In the genomic region with DNA sequence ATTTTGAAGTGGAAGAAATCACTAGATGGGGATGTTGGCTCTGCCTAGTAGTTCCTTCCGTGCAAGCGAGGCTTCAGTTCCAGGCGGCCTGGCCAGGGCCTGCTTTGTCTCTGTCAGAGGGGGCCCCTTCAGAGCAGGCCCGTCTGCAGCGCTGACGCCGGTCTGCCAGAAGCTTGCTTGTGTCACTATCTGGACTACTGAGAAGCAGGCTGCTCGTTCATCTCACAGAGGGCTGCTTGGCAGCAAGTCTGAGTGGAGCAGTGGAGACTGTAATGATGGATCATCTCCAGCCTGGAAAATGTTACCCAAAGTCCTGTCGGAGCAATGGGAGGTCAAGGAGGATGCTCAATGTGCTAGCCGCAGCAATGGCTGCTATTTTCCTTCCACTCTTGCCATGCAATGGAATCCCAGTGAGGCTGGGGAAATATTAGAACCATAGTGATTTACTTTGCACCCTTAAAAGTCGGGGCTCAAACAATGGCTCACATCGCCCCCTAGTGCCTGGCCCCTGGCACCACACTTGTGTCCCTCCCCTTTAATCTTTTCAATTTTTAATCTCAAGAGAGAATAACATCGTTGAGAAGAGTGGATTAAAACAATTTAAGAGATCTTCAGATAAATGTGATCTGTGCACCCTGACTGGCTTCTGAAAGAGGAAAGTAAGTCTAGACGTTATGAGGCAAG, we compare ENCODE assay signal across 9 mouse cellular contexts. TPM values are rescaled to one million over a fixed set of nuclear protein-coding genes. Genes with fewer than 3 reads are reported as not detected.
DNase-seq lines count a peak whose midpoint lies in the region; ATAC-seq and TF ChIP-seq lines count a peak whose summit lies in the region.
"Had no signal": no experiment of that assay in that cellular context is flagged by ENCODE, and none has a peak within 500 bp of the region (broad histone marks: within the 10 kb centered on the region; RNA-seq: fewer than 3 reads in every experiment).

No protein-coding gene starts in this region.

- no peak for TF ChIP-seq POLR2A in thymus, adult 2 months (IDR thresholded peaks at IDR 0.05; ENCODE audit: control insufficient read depth, extremely low read depth, insufficient read depth, low read length, poor library complexity)

- no peaks in the 10 kb centered on the region for H3K27me3 ChIP-seq in thymus, adult 2 months (ENCODE audit: control insufficient read depth, insufficient read depth, low read length)
- no peaks in the 10 kb centered on the region for H3K27me3 ChIP-seq in heart, embryonic 15.5 days
- H3K27me3 ChIP-seq in liver, postnatal 0 days (ENCODE audit: insufficient read depth, low read length) = no peaks in the 10 kb centered on the region
- H3K27me3 ChIP-seq in stomach, embryonic 15.5 days (replicated peaks) = no peaks in the 10 kb centered on the region

- no peak overlapping the region for H3K9ac ChIP-seq in heart, embryonic 15.5 days
- no peak overlapping the region for H3K9ac ChIP-seq in liver, postnatal 0 days (replicated peaks)
- H3K9ac ChIP-seq in stomach, embryonic 15.5 days = no peak overlapping the region

- no peaks in the 10 kb centered on the region for H3K4me1 ChIP-seq in thymus, adult 2 months (replicated peaks; ENCODE audit: control insufficient read depth, insufficient read depth, low read length)
- peaks cover 16% of the 10 kb centered on the region for H3K4me1 ChIP-seq in heart, embryonic 15.5 days (replicated peaks)
- no peaks in the 10 kb centered on the region for H3K4me1 ChIP-seq in liver, postnatal 0 days (ENCODE audit: insufficient read depth)
- H3K4me1 ChIP-seq in stomach, embryonic 15.5 days = 0 out of 2 replicates have a peak, but pooled peaks cover 6% of the 10 kb centered on the region

- WGBS in thymus, adult 2 months = 63% methylated on average over 14 of the region's 14 CpGs
- WGBS in heart, embryonic 15.5 days = 32% methylated on average over 14 of the region's 14 CpGs
- 61% methylated on average over 14 of the region's 14 CpGs for WGBS in liver, postnatal 0 days (ENCODE audit: insufficient replicate concordance)
- WGBS in stomach, embryonic 15.5 days = 37% methylated on average over 14 of the region's 14 CpGs

- no peak for TF ChIP-seq EP300 in liver, postnatal 0 days (IDR thresholded peaks at IDR 0.05; ENCODE audit: low read depth)

- H3K36me3 ChIP-seq in thymus, adult 2 months (ENCODE audit: control insufficient read depth, insufficient read depth, low read length) = no peaks in the 10 kb centered on the region
- no peaks in the 10 kb centered on the region for H3K36me3 ChIP-seq in heart, embryonic 15.5 days
- no peaks in the 10 kb centered on the region for H3K36me3 ChIP-seq in liver, postnatal 0 days (replicated peaks; ENCODE audit: insufficient read depth, low read length)
- H3K36me3 ChIP-seq in stomach, embryonic 15.5 days = no peaks in the 10 kb centered on the region

- H3K9me3 ChIP-seq in heart, embryonic 15.5 days (replicated peaks) = no peaks in the 10 kb centered on the region
- H3K9me3 ChIP-seq in liver, postnatal 0 days (ENCODE audit: low read length) = no peaks in the 10 kb centered on the region
- H3K9me3 ChIP-seq in stomach, embryonic 15.5 days = no peaks in the 10 kb centered on the region

- peak; percentile 14 to 56 for DNase-seq in adrenal gland, adult (ENCODE audit: inconsistent age in 2 of 2, low spot score in 1 of 2)
- no peak for DNase-seq in adrenal gland, postnatal 4 days (ENCODE audit: low spot score in 2 of 2)
- peak; percentile 35 for DNase-seq in thymus, adult 2 months
- DNase-seq in thymus, adult 18-20 months = no peak
- DNase-seq in liver, postnatal 0 days = peak; percentile 55
- no peak for DNase-seq in frontal cortex, postnatal 36 days (ENCODE audit: low spot score in 2 of 2)

- TF ChIP-seq CTCF in thymus, adult 2 months (IDR thresholded peaks at IDR 0.05; ENCODE audit: borderline replicate concordance, control insufficient read depth, extremely low read depth, insufficient read depth, low read length, poor library complexity) = peak; percentile 56; the same call in 1 of the 2 replicates
- peak; percentile 66 for TF ChIP-seq CTCF in liver, postnatal 0 days (IDR thresholded peaks at IDR 0.05; ENCODE audit: low read depth)

- H3K27ac ChIP-seq in thymus, adult 2 months (ENCODE audit: control insufficient read depth, insufficient read depth, low read length) = no peak overlapping the region
- peak overlapping the region; percentile 66 for H3K27ac ChIP-seq in heart, embryonic 15.5 days
- no peak overlapping the region for H3K27ac ChIP-seq in liver, postnatal 0 days (ENCODE audit: low read depth)
- H3K27ac ChIP-seq in stomach, embryonic 15.5 days = peak overlapping the region; percentile 27; the same call in 1 of the 2 replicates

- H3K4me2 ChIP-seq in heart, embryonic 15.5 days = no peak overlapping the region
- no peak overlapping the region for H3K4me2 ChIP-seq in liver, postnatal 0 days (ENCODE audit: low read depth, low read length)
- H3K4me2 ChIP-seq in stomach, embryonic 15.5 days = no peak overlapping the region

- ATAC-seq in heart, embryonic 15.5 days (replicated peaks; ENCODE audit: insufficient number of reproducible peaks, insufficient read depth, low FRiP score, low read depth) = peak; percentile 76
- no peak for ATAC-seq in liver, postnatal 0 days
- ATAC-seq in stomach, embryonic 15.5 days (ENCODE audit: insufficient read depth, low FRiP score, low read depth) = peak; percentile 90

- no peak overlapping the region for H3K4me3 ChIP-seq in thymus, adult 2 months (ENCODE audit: control insufficient read depth, insufficient read depth, low read length)
- no peak overlapping the region for H3K4me3 ChIP-seq in heart, embryonic 15.5 days
- no peak overlapping the region for H3K4me3 ChIP-seq in liver, postnatal 0 days (ENCODE audit: low read depth, low read length)
- H3K4me3 ChIP-seq in stomach, embryonic 15.5 days (replicated peaks) = no peak overlapping the region

RNA-seq across cellular contexts. Expression of a gene that starts 26.0 kb away (rescaled TPM):
- total RNA-seq in adrenal gland, postnatal 4 days (2021) = 10 to 100 TPM; 18.7 to 19.3 TPM
- 7.2 and 9.4 TPM in 2 replicates for polyA plus RNA-seq in thymus, adult 2 months (2012; rRNA removed)
- 11.4 and 13.2 TPM in 2 replicates for polyA plus RNA-seq in heart, embryonic 15.5 days (2015; fragmentation: Nextera tagmentation; extraction: Ambion mirVana)
- 1.5 and 1.9 TPM in 2 replicates for polyA plus RNA-seq in liver, postnatal 0 days (2015; fragmentation: Nextera tagmentation; extraction: Ambion mirVana)
- 11.9 and 14.7 TPM in 2 replicates for polyA plus RNA-seq in stomach, embryonic 15.5 days (2015; fragmentation: Nextera tagmentation; extraction: Ambion mirVana)

RNA-seq across cellular contexts. Expression of a gene that starts 40.2 kb away (rescaled TPM):
- 10 to 100 TPM in 1 of 2 experiments, 1 to 10 TPM in 1; 6.2 to 49.6 TPM for total RNA-seq in adrenal gland, postnatal 4 days (2021)
- polyA plus RNA-seq in thymus, adult 2 months (2012; rRNA removed) = 0.26 TPM in 1 of 2 replicates, not detected in the other
- polyA plus RNA-seq in heart, embryonic 15.5 days (2015; fragmentation: Nextera tagmentation; extraction: Ambion mirVana) = 0.38 TPM in 1 of 2 replicates, not detected in the other
- polyA plus RNA-seq in liver, postnatal 0 days (2015; fragmentation: Nextera tagmentation; extraction: Ambion mirVana) = 459 and 502 TPM in 2 replicates
- 4.8 and 6.2 TPM in 2 replicates for polyA plus RNA-seq in stomach, embryonic 15.5 days (2015; fragmentation: Nextera tagmentation; extraction: Ambion mirVana)
- total RNA-seq: heart, postnatal 36 days had no signal

Comparison
In these comparisons a context has a peak if more than half of its experiments do, and no peak if none do; other contexts are left out.
1. DNase-seq: peak in adrenal gland, adult (2 of 2), thymus, adult 2 months (single experiment) and liver, postnatal 0 days (single experiment); none in adrenal gland, postnatal 4 days (0 of 2), thymus, adult 18-20 months (0 of 2) and frontal cortex, postnatal 36 days (0 of 2).
2. H3K27ac ChIP-seq: peak in heart, embryonic 15.5 days (single experiment) and stomach, embryonic 15.5 days (single experiment); none in thymus, adult 2 months (single experiment) and liver, postnatal 0 days (single experiment).
3. RNA of a gene that starts 40.2 kb away (polyA plus RNA-seq): 459 to 502 TPM in liver, postnatal 0 days; 4.8 to 6.2 TPM in stomach, embryonic 15.5 days, 0.38 TPM in heart, embryonic 15.5 days and 0.26 TPM in thymus, adult 2 months; every median in the first group is over 10 times any median in the second.